Mouse (Mus musculus) heart, postnatal 0 days (tissue): ENCODE results near the gene Cntn5.

ENCODE experiments used
- CTCF ChIP-seq: IDR thresholded peaks from 2 replicates; pipeline ENCODE4 v1.5.1; 2016; ENCODE audit warnings: antibody characterized with exemption, control low read depth, low read depth
- EP300 ChIP-seq: IDR thresholded peaks from 2 replicates; pipeline ENCODE4 v1.6.1; 2016; ENCODE audit warnings: antibody characterized with exemption, low read depth

DNA sequence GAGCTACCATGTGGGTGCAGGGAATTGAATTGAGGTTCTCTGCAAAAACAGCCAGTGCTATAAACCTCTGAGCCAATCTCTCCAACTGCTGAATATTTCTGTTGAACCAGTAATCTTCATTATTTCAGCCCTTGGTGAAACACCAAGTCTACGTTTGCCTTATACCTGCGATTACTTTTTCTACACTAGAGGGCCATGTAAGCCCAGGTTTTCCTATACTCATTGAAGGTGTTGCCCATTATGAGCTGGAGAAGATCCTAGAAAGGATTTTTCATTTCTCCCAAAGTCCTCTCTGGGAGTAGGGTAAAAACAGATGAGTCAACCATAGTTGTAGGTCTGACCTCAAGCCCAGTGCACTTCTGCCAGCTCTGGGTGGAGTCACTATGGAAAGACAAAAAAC, 1105.0 kb downstream of the Cntn5 start:
- TF ChIP-seq CTCF, result peak; percentile 37; the same call in 1 of the 2 replicates
- no peak for TF ChIP-seq EP300
